Mouse (Mus musculus) spleen, postnatal 10 days (tissue): ENCODE data around the gene Ash1l.

ENCODE experiments used
- DNase-seq, 2 experiments: peaks; one replicate each; pipeline ENCODE4 v3.0.0; 2021 to 2022; ENCODE audit warnings: low spot score in 2 of 2

Ash1l gene

GRCm38 (mm10) chr3:89091811-89092508 lies 141.5 kb downstream of the Ash1l start:
- no peak for DNase-seq

DNA sequence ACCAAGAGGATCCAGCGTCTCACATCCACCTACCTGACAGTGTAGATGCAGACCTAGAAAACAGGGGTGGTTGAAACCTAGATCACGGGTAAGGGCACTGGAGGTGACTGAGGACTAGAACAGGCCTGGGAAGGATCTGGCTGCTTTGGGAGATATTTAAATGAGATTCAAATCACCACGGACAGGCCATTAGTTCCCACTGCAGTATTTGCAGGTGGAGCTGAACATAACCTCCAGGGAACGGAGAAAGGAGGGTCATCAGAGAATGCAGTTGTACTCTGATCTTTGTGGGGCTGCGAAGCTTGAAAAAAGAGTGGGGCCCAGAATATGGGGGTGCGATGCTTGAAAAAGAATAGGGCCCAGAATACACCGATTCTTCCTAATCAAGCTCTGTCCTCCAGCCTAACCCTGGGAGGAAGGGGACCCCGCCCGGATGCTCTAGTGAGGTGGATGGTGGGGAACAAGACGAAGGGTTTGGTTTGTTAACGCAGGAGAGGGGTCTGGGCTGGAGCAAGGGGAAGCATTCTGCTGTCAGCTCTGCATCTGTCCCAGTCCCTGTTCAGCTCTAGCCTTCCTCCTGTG lies 142.2 kb downstream of the Ash1l start:
- no peak for DNase-seq

DNA sequence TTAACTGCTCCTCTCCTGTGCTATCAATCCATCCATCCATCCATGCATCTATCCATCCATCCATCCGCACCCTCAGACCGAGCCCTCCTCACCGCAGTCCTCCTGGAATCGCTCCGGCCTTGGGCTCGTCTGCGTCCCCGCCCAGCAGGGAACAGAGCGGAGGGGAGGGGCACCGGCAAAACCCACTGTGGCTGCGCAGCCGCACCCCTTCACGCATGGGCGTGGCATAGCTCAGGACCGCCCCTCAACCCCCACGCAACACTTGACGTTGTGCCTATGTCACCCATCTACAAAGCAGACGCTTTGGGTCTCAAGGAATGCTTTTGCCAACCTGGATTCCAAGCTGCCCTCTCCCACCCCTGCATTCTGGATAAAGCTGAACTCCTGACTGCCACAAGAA lies 142.8 kb downstream of the Ash1l start, which contains the start of gene Rusc1:
TSS of gene Rusc1 (minus strand) at position 137 of the 400 bp plus-strand sequence.
- DNase-seq: peak; percentile 41 to 77

- DNase-seq: no peak
Observed at GRCm38 (mm10) chr3:89094021-89094420, 143.6 kb downstream of the Ash1l start.

DNA sequence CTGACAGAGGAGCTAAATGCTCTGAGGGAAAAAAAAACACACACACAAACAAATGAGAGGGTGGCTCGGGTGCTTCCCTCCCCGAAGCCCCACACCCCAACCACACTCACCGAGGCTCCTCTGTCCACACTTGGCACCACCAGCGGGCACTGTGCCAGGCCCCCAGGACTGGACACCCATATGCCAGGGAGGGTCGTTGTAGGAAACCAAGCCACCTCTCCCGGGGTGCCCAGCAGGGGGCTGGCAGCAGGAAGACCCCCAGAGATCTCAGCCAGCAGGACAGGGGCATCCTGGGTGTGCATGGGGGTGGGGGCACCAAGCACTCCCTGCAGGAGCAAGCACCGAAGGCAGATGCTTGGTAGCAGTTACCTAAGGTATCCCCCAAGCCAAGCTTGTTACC lies 150.4 kb downstream of the Ash1l start, which contains the start of gene Gm43738:
TSS of gene Gm43738 (minus strand) at position 289 of the 400 bp plus-strand sequence.
- DNase-seq: peak in 1 of 2 experiments; percentile 31

DNA sequence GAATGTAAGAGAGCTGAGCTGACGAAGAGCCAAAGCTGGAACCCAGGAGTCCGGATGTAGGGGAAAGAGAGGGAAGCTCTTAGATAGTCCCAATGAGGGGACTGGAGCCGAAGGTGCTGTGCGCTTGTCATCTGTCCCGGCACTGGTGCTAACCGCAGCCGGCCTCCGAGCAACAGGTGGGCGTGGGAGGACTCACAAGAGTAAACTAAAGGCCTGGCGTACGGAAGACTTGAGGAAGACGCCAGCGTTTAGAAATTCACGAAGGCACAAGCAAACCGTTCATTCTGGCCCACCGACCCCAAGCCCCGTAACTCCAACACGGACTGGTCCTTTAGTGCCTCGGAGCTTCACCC lies 151.0 kb downstream of the Ash1l start:
- DNase-seq: no peak

DNA sequence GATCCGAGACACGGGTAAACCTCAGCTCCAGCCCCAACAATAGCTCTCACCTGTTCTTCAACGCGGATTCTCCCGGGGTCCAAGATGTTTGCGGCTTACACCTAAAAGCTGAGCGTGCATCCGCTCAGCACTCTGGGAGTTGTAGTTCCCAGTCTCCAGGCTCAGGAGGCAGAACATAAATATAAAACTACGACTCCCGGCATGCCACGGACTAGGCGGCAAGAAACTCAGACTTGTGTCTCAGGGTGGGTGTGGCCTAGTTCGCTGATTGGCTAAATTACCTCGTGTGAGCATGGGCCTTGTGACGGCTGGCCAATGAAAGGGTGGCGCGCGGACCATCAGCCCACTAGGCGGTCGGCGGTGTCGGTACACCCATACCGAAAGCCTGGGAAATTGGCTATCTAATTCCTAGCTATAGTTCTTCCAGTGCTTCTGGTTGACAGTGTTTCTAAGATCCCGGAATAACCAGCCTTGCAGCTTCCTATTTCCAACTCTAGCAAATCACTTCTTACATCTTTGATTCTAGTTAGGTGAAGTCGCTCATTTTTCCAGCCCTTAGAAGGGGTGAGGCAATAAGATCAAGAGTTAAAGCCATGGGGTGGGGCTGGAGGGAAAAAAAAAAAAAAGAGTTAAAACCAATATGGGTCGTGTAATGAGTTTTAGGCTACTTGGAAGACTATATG lies 151.5 kb downstream of the Ash1l start, which contains the start of gene Fdps:
TSS of gene Fdps (minus strand) at position 148 of the 683 bp plus-strand sequence.
- DNase-seq: peak; percentile 83 to 97

DNA sequence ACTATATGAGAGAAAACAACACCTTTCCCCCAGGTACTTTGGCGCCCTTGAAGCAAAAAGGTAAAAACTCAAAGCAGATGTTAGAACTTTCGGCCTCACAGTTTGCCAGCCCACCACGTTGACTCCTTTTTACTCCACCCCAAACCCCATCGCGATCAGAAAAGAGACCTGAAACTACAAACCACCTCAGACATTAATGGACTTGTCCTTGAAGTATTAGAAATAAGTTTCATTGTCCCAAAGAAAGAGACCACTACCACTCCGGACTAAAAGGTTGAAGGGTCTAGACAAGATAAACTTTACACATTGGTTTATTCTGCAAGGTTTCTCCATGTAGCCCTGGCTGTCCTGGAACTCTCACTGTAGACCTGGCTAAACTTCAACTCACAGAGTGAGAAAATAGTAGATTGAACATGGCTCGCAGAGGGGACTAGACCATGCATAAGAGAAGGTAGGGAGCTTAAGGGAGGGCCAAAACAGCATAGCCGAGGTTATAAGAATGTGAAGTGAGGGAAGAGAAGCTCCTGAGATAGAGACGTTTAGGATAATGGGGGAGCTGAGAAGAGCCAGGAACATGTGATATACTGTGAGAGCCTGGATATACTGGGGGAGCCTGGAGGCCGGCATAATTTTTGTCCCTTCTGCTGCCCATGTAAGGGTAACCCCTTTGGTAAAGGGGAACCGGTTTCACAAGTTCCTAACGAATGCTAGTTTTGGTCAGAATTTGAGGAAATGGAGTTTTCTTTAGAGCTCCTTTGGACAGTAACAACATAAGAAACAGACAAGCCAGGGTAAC lies 152.3 kb downstream of the Ash1l start:
- DNase-seq: no peak

DNA sequence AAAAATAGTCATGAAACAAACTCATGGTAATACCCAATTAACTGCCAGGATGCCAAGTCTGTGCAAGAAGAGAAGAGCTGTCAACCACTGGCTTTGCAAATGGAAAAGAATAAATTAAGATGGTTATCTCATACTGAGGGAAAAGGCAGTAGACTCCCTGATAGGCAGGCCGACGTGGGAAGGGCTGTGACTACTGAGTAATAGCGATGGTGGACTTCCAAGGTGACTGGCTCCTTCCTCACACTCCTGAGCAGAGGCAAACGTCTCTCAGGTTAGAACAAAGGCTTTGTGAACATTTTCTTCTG lies 152.8 kb downstream of the Ash1l start:
- no peak for DNase-seq

DNA sequence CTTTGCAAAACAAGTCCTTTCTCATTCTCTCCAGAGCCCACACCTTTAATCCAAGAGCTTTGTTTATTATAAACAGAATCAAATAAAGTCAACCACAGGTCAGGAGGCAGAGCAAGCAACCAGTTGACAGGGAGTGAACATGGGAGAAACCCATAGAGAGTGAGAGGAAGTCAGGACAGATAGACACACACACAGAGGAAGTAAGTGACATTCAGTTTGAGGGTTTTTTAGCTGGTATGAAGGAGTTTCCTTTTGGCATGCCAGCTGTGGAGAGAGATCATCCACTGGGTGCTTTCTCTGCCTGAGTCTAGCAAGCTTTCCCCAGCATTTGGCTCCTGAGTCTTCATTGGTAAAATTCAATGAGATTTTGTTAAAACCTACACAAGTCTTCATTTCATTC lies 156.5 kb downstream of the Ash1l start:
- DNase-seq: no peak

- DNase-seq: no peak
Observed at GRCm38 (mm10) chr3:89107545-89107944, 157.1 kb downstream of the Ash1l start.

DNA sequence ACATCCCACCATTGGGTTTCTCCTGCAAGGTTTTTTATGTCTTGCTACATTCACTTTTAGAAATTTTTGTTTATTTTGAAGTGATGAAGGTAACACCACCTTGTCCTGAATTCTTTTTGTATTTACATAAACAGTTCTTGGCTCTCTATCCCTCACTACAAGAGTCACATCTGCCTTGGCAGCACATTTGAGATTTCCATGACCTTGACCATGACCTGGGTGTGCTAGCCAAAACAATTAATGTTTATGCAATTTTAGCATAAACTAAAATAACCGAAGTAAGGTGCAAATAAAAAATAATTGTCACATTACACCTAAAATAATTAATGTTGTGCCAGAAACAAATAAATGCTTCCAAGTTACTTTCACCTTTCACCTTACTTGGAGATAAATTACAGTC lies 157.7 kb downstream of the Ash1l start:
- DNase-seq: no peak

- no peak for DNase-seq
Observed at GRCm38 (mm10) chr3:89113058-89113457, 162.6 kb downstream of the Ash1l start.

DNA sequence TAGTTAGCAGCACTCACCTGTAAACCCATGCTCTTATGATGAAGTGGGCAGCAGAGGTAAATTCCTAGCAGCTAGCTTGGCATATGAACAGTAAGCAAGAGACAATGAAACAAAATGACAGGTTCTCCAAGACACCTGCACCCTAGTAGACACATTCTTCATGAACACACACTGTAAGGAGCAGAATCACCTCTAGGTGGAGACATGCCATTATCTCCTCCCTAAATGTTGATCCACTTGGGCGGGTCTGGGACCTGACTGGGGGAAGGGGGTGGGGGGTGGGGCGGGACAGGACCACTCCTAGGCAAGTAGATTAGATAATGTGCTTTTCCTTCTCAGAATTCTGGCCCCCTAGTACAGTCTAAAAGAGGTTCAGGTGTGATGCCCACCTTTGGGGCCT lies 165.1 kb downstream of the Ash1l start:
- no peak for DNase-seq

DNA sequence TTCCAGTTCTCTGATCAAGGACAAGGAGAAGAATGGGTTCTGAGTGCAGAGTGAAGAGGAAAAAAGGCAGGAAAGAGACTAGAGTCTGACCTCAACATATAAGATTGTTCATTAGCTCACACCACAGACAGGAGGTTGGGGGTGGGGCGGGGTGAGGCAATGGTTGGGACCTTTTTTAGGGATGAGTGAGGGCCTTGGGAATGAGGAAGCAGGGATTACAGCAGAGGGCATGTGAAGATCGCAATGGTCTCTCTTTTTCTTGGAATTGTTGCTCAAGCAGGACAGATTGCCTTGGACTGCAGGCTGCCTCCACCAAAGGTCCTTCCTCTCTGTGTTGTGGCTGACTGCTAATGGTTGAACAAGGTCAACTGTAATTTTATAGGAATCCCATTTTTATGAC lies 172.9 kb downstream of the Ash1l start:
- DNase-seq: no peak

DNA sequence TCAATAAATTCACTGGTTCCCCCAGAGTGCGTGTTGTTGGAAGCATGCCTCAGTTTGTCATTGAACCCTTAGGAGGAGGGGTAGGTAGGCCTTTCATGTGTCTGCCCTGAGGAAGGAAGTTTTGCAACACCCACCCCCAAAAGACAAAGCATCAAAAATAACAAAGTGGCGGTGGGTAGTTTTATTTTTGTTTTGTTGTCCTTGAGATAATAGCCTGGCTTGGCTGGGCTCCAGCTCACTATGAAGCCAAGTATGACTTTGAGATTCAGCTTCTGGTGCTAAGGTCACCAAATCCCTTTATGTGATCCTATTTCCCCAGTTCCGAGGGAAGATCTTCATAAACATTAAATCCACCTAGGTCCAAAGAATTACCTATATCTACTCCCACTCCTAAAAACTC lies 173.8 kb downstream of the Ash1l start:
- no peak for DNase-seq

DNA sequence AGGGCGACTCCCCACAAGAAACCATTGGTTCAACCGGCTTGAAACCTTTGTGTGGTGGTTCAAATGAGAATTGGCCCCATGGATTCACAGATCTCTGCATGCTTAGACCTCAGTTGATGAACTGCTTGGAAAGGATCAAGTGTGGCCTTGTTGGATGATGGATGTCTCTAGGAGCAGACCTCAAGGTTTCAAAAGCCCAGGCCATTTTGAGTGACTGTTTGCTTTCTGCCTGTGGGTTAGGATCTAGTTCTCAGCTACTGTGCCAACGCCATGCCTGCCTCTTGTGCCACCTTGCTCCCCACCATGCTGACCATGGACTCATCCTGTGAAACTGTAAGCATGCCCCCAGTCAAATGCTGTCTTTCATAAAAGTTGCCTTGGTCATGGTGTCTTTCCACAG lies 175.6 kb downstream of the Ash1l start:
- DNase-seq: no peak
